Mouse (Mus musculus): ENCODE results near the gene Tsc22d4.

The Tsc22d4 gene

DNA sequence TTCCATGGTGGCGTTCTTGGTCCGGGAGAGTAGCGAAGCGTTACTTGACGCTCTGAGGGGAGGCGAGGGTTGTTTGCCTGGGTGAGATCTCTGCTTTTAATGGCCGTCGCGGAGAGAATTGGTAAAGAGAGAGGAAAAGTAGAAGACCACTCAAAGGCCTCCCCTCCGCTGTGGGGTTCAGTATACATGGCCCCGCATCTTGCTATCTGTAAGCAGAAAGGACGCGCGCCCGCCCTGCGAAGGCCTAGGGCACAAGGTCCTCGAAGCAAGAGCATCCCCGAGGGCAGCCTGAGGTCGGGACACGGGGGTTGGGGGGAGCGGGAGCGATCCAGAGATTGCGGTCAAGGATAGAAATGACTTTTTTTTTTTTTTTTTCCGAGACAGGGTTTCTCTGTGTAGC, 42.6 kb downstream of the Tsc22d4 start:
- peak; percentile 45 for DNase-seq (ENCODE audit: low read depth, low spot score)

DNA sequence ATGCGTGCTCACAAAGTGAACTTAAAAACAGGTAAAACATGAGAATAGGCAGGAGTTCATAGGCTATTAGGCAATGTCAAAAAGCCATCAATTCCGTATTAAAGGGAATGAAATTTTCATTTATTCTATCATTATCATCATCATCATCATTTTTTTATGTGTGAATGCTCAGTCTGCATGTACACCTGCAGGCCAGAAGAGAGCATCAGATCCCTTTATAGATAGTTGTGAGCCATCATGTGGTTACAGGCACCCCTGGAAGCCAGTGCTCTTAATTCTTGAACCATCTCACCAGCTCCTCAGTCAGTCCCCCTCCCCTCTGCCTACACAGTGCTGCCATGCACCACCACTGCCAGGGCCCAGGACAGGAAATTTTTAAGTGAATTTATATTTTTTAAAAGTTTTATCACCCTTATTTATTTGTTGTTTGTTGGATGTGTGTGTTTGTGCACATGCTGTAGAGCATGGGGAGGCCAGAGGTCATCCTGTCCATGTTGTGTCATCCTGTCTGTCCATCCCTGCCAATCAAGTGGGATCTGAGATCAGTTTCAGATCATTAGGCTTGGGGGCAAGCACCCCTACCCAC, 43.5 kb downstream of the Tsc22d4 start:
- no peak for DNase-seq (ENCODE audit: low read depth, low spot score)

DNA sequence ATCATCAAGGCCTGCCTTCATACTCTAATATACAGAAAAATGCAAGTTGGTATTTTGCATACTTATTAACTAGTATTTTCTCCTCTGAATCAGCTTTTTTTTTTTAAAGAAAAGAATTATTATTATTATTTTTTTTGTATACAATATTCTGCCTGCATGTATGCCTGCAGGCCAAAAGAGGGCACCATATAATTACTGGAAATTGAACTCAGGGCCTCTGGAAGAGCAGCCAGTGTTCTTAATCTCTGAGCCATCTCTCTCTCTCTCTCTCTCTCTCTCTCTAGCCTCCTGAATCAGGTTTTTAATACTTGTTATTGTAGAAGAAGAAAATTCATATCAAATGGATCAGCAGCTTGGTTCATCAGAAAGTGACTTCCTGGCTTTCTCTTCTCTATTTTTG, 46.0 kb downstream of the Tsc22d4 start:
- no peak for DNase-seq (ENCODE audit: low read depth, low spot score)

DNA sequence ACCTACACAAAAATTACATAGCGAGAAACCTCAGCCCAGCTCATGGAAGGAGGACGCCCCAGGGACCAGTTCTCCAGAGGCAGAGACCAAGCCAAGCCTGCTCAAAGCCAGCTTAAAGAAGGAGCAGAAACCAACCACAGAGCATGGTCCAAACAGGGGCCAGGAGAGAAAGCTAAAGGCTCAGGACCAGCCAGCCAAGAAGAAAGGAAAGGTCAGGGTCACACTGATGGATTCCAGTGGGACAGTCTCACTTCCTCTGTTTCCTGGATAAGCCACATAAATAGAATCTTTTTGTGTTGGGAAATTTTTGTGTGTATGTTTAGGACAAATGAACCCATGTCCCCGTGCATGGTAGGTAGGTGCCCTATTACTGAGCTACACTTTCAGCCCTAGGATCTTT, 51.1 kb downstream of the Tsc22d4 start:
- no peak for DNase-seq (ENCODE audit: low read depth, low spot score)

DNA sequence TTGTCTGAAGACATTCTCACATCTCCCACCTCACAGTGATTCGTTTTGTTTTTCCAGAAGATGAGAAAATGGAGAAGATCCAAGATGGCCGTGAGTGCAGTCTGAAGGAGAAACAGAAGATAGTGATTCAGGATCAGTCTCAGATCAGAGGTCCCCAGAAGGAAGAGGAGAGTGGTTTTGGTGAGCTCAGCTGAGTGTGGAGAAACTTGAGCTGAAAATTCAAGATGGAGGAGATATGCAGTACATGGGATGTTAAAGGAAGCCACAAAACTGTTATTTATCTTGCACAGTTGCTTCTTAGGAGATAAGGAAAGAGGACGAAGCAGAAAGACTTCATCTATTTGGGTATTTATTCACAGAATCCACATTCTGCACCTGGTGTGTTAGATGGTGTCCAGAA, 55.4 kb downstream of the Tsc22d4 start:
- no peak for DNase-seq (ENCODE audit: low read depth, low spot score)

DNA sequence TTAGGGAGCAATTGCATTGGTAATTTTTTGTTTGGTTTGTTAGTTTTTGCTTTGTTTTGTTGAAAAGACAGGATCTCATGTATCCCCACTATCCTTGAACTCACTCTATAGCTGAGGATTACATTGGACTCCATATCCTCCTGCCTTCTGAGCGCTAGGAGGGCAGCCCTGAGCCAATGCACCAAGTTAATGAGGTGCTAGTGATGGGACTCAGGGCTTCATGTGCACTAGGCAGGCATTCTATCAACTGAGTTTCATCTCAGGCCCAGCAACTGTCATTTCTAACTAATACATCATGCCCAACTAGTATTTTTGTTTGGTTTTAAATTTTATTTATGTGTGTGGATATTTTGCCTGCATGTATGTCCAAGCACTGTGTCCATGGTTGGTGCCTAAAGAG, 60.6 kb downstream of the Tsc22d4 start:
- DNase-seq (ENCODE audit: low read depth, low spot score), result no peak

DNA sequence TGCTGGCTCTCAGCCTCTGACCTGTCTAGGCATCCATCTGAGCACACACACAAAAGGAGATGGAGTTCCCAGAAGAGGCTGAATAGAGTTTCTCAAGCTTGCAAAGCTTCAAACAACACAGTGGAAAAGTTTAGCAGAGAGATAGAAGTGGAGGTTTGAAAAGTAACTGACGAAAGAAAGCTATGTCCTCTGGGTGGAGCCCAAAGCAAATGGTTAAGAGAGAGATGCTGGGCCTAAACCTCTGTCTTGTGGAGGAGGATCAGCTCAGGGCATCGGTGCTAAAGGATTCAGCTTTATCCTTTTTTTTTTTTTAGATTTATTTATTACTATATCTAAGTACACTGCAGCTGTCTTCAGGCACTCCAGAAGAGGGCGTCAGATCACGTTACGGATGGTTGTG, 62.8 kb downstream of the Tsc22d4 start:
- DNase-seq (ENCODE audit: low read depth, low spot score), result no peak

DNA sequence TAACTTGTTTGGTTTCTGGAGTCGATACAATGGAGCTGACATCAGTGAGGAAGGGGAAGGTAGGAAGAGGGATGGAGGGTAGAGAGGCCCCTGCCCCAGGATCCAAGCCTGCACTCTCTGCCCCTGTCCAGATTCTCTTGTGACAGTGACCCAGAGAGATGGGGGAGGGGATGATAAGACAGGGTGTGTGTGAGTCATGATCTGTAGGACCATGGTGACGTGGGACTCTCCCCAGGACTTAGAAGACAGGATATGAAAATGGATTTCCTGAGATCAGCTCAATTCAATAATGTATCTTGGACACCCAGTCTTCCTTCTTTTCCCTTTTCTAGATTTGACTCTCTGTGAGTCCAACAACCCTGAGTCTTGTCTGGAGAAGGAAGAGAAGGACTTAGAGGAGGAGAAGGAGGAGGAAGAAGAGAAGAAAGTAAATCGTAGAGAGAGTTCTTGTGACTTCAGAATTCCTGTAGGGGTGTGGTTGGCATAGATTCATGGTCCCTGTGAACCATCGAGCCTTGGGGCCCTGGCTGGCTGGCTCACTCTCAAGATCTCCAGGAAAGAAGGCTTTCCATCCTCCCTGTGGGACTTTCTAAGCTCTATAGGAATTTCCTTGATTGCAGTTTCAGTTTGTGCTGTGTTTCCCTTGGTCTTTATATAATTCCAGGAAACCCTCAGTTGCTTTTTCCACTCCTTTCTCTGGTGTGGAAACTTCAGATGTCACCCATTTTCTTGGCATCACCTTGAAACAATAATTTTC, 72.1 kb downstream of the Tsc22d4 start:
- DNase-seq (ENCODE audit: low read depth, low spot score), result peak; percentile 12
